Comparison of ENCODE assay signal across 8 mouse cellular contexts in the genomic region with DNA sequence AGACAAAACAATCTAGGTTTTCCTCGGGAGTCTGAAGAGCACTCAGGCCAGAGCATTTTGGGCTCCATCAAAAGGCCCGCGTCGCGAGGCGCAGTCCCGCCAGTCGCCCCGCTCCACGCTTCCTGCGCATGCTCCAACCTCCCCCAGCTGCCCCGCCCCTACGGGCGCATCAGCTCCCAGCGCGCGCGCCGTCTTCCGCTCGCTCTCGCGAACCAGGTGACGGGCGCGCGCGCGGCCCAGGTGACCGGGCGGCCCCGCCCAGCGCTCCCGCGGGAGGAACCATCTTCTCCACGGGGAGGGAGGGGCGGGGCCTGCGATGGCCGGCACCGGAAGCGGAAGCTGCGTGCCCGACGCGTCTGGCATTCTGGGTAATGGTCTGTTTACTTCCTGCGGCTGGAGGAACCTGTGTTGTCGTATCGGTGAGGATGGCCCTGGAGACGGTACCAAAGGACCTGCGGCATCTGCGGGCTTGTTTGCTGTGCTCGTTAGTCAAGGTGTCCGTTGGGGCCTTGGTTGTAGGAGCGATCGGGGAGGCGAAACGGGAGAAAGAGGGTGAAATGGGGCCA. TPM values are rescaled to one million over a fixed set of nuclear protein-coding genes. Genes with fewer than 3 reads are reported as not detected.
DNase-seq lines count a peak whose midpoint lies in the region; ATAC-seq lines count a peak whose summit lies in the region.

A gene (plus strand): TSS at position 378 of the 566 bp plus-strand sequence.

- H3K4me3 ChIP-seq in hindbrain, embryonic 11.5 days (ENCODE audit: low read depth, low read length) = peak within 1 kb of the TSS; percentile 83

- H3K9ac ChIP-seq in hindbrain, embryonic 11.5 days (ENCODE audit: low read depth, low read length) = peak within 1 kb of the TSS; percentile 80

- H3K27ac ChIP-seq in hindbrain, embryonic 11.5 days (ENCODE audit: low read depth, low read length) = peak within 1 kb of the TSS; percentile 68; the same call in 1 of the 2 replicates

- no peaks in the 10 kb centered on the region; the same call in 1 of the 2 replicates for H3K27me3 ChIP-seq in hindbrain, embryonic 11.5 days (ENCODE audit: control insufficient read depth, insufficient read depth, low read length)

- H3K36me3 ChIP-seq in hindbrain, embryonic 11.5 days (ENCODE audit: control insufficient read depth, insufficient read depth, low read length) = 0 out of 2 replicates have a peak, but pooled peaks cover 3% of the 10 kb centered on the region

- no peaks in the 10 kb centered on the region for H3K9me3 ChIP-seq in hindbrain, embryonic 11.5 days (ENCODE audit: control insufficient read depth, low read length)

- peak within 1 kb of the TSS; percentile 85 for H3K4me2 ChIP-seq in hindbrain, embryonic 11.5 days (replicated peaks; ENCODE audit: low read depth, low read length)

- under 1% methylated on average over 57 of the region's 57 CpGs for WGBS in hindbrain, embryonic 11.5 days

- peak; percentile 93 for ATAC-seq in hindbrain, embryonic 11.5 days (ENCODE audit: low FRiP score)

- H3K4me1 ChIP-seq in hindbrain, embryonic 11.5 days (replicated peaks; ENCODE audit: control insufficient read depth, insufficient read depth, low read length) = no peaks in the 10 kb centered on the region

- DNase-seq in NIH3T3 (ENCODE audit: low read depth) = peak; percentile 99
- peak; percentile 95 for DNase-seq in cerebellum, adult 9-11 months
- peak; percentile 76 to 96 for DNase-seq in frontal cortex, adult 2 months (ENCODE audit: extremely low spot score in 1 of 2, low spot score in 1 of 2)
- peak; percentile 100 for DNase-seq in hindbrain, embryonic 11.5 days (ENCODE audit: low spot score)
- DNase-seq in layer of hippocampus, postnatal 25 days (ENCODE audit: extremely low spot score in 1 of 2, low spot score in 1 of 2) = peak; percentile 88 to 92
- peak; percentile 94 for DNase-seq in lung, postnatal 25 days (ENCODE audit: low spot score)
- peak; percentile 99 for DNase-seq in retina, embryonic 14.5 days (ENCODE audit: low spot score)
- DNase-seq in thymus, postnatal 4 days = peak; percentile 100

RNA-seq across cellular contexts. Expression of the gene that starts here (rescaled TPM):
- 146 and 148 TPM in 2 replicates for polyA plus RNA-seq in frontal cortex, adult 2 months (2012; rRNA removed)
- polyA plus RNA-seq in hindbrain, embryonic 11.5 days (2014; fragmentation: Nextera tagmentation; extraction: Ambion mirVana) = 162 and 169 TPM in 2 replicates
- total RNA-seq in layer of hippocampus, postnatal 25 days (2021) = 10 to 100 TPM; 65.7 to 81.0 TPM

Comparison
In these comparisons a context has a peak if more than half of its experiments do, and no peak if none do; other contexts are left out.
1. Peak in every context shown above with its lines: DNase-seq, ATAC-seq, H3K4me3 ChIP-seq and H3K27ac ChIP-seq.